Mouse (Mus musculus): Measurements from ENCODE around the gene Abca8a.
"Not testable (repeated sequence)": the region's sequence is repeated elsewhere in the genome, so short reads cannot be mapped to it uniquely, and the experiment has no call there.

The Abca8a gene

DNA sequence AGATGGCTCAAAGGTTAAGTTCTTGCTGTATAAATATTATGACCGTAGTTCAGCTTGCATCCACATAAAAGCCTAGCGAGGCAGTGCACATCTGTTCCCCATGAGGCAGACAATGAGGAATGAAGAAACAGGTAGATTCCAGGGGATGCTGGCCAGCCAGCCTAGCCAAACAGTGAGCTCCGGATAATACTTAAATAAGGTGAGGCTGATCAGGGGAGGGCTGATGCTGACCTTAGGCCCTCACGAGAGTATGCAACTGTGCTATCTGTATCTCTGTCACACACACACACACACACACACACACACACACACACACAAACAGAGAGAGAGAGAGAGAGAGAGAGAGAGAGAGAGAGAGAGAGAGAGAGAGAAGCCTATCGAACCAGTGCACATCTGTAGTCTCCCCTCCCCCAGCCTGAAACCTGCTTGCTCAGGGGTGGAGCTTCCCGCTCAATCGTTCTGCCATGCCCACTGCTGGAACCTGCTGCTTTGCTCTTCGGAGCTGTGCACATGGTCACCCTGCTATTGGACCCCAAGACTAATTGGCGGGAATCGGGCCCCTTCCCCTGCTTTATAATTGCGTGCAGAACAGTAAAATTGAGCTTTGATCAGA lies 108.2 kb downstream of the Abca8a start:
- DNase-seq (ENCODE audit: low spot score in 2 of 2): not testable (repeated sequence)

DNA sequence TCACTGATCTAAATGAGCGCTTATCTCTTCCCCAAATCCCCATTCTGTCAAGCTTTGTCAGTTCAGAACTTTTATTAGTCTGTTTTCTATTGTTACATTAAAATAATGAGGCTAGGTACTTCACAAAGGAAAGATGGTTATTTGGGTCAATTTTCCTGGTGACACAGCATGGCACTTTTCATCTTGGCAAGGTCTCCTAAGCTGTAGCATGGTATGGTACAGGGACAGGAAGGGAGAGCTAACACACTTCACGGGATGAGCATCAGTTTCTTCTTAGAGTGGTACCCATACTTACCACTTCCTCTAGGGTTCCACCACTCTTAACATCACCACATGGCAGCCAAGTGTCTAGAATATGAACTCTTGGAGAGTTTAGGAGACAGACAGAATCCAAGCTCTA lies 113.9 kb downstream of the Abca8a start:
- DNase-seq (ENCODE audit: low spot score in 2 of 2): no peak

Data from spleen, postnatal 36 days (tissue).